Mouse (Mus musculus): ENCODE measurements around the gene Lsm3.

Gene Lsm3

GRCm38 (mm10) chr6:91510211-91510610 lies 5.5 kb upstream of the Lsm3 start:
- peak; percentile 34 for DNase-seq (ENCODE audit: low read depth, low spot score)

GRCm38 (mm10) chr6:91514135-91514534 lies 1.6 kb upstream of the Lsm3 start:
- DNase-seq (ENCODE audit: low read depth, low spot score) = no peak

GRCm38 (mm10) chr6:91514737-91515362 lies 878 bp upstream of the Lsm3 start:
- DNase-seq (ENCODE audit: low read depth, low spot score) = no peak

- no peak for DNase-seq (ENCODE audit: low read depth, low spot score)
Observed at GRCm38 (mm10) chr6:91518454-91519020, 2.8 kb downstream of the Lsm3 start.

- DNase-seq (ENCODE audit: low read depth, low spot score) = no peak
Observed at GRCm38 (mm10) chr6:91522816-91523215, 7.1 kb downstream of the Lsm3 start.

- DNase-seq (ENCODE audit: low read depth, low spot score) = no peak
Observed at GRCm38 (mm10) chr6:91525544-91525943, 9.8 kb downstream of the Lsm3 start.

GRCm38 (mm10) chr6:91527227-91527860 lies 11.6 kb downstream of the Lsm3 start:
- DNase-seq (ENCODE audit: low read depth, low spot score) = peak; percentile 55

GRCm38 (mm10) chr6:91528265-91528664 lies 12.5 kb downstream of the Lsm3 start:
- no peak for DNase-seq (ENCODE audit: low read depth, low spot score)

GRCm38 (mm10) chr6:91530673-91531072 lies 14.9 kb downstream of the Lsm3 start:
- no peak for DNase-seq (ENCODE audit: low read depth, low spot score)

- DNase-seq (ENCODE audit: low read depth, low spot score) = no peak
Observed at GRCm38 (mm10) chr6:91531276-91531675, 15.5 kb downstream of the Lsm3 start.

GRCm38 (mm10) chr6:91532661-91533060 lies 16.9 kb downstream of the Lsm3 start:
- DNase-seq (ENCODE audit: low read depth, low spot score) = no peak

- peak; percentile 43 for DNase-seq (ENCODE audit: low read depth, low spot score)
Observed at GRCm38 (mm10) chr6:91533359-91533758, 17.6 kb downstream of the Lsm3 start.

- no peak for DNase-seq (ENCODE audit: low read depth, low spot score)
Observed at GRCm38 (mm10) chr6:91533771-91534170, 18.0 kb downstream of the Lsm3 start.

GRCm38 (mm10) chr6:91534268-91534667 lies 18.5 kb downstream of the Lsm3 start:
- no peak for DNase-seq (ENCODE audit: low read depth, low spot score)

GRCm38 (mm10) chr6:91535231-91535630 lies 19.5 kb downstream of the Lsm3 start:
- DNase-seq (ENCODE audit: low read depth, low spot score) = no peak

- no peak for DNase-seq (ENCODE audit: low read depth, low spot score)
Observed at GRCm38 (mm10) chr6:91536047-91536765, 20.5 kb downstream of the Lsm3 start.

- no peak for DNase-seq (ENCODE audit: low read depth, low spot score)
Observed at GRCm38 (mm10) chr6:91541276-91541675, 25.5 kb downstream of the Lsm3 start.

GRCm38 (mm10) chr6:91543056-91543455 lies 27.3 kb downstream of the Lsm3 start:
- DNase-seq (ENCODE audit: low read depth, low spot score) = no peak

GRCm38 (mm10) chr6:91546241-91546884 lies 30.6 kb downstream of the Lsm3 start:
- DNase-seq (ENCODE audit: low read depth, low spot score) = no peak

- no peak for DNase-seq (ENCODE audit: low read depth, low spot score)
Observed at GRCm38 (mm10) chr6:91547313-91547712, 31.6 kb downstream of the Lsm3 start.

GRCm38 (mm10) chr6:91549621-91550020 lies 33.9 kb downstream of the Lsm3 start:
- DNase-seq (ENCODE audit: low read depth, low spot score) = no peak

- DNase-seq (ENCODE audit: low read depth, low spot score) = no peak
Observed at GRCm38 (mm10) chr6:91551671-91552070, 35.9 kb downstream of the Lsm3 start.

Measured in ES-CJ7 (cell line).